Mouse (Mus musculus) ES-E14 (cell line): ENCODE measurements around the gene Mansc4. TPM values are rescaled to one million over a fixed set of nuclear protein-coding genes. Genes with fewer than 3 reads are reported as not detected.

Source experiments
- DNase-seq: peaks from one replicate; pipeline ENCODE4 v3.0.0-alpha.2; 2013; ENCODE audit warnings: low read depth, low spot score
- H3K27ac ChIP-seq: 2 replicates; pipeline ENCODE4 v1.5.1; 2012; ENCODE audit warnings: low read depth, mild to moderate bottlenecking, low read length, moderate library complexity, mixed read lengths; ENCODE audit not compliant: poor library complexity, insufficient read depth, severe bottlenecking
- H3K36me3 ChIP-seq: 2 replicates; pipeline ENCODE4 v1.6.1; 2012; ENCODE audit warnings: mild to moderate bottlenecking, low read length, moderate library complexity, mixed read lengths; ENCODE audit not compliant: control insufficient read depth, poor library complexity, insufficient read depth, severe bottlenecking
- H3K4me1 ChIP-seq, 2 experiments: fragments of 150-350 bp in 1 of 2; sonication (generic) in 1 of 2; 2 replicates each; pipeline ENCODE4 v1.6.1; 2012; ENCODE audit warnings: low read length in 2 of 2, mild to moderate bottlenecking in 1 of 2, mixed read lengths in 1 of 2; ENCODE audit not compliant: control insufficient read depth in 2 of 2, insufficient read depth in 2 of 2, poor library complexity in 1 of 2
- H3K4me3 ChIP-seq, 2 experiments: fragments of 150-350 bp in 1 of 2; sonication (generic) in 1 of 2; 2 replicates each; pipeline ENCODE4 v1.5.1; 2012; ENCODE audit warnings: low read length in 2 of 2, low read depth in 1 of 2, mild to moderate bottlenecking in 1 of 2, mixed read lengths in 1 of 2; ENCODE audit not compliant: insufficient read depth in 1 of 2, poor library complexity in 1 of 2, severe bottlenecking in 1 of 2
- H3K9ac ChIP-seq: 2 replicates; pipeline ENCODE4 v1.6.1; 2012; ENCODE audit warnings: low read depth, mild to moderate bottlenecking, low read length, mixed read lengths; ENCODE audit not compliant: poor library complexity, insufficient read depth, severe bottlenecking
- H3K9me3 ChIP-seq: fragments of 150-350 bp; sonication (generic); 2 replicates; pipeline ENCODE4 v1.6.1; 2012; ENCODE audit warnings: low read depth, mild to moderate bottlenecking, low read length; ENCODE audit not compliant: control insufficient read depth, insufficient read depth
- CHD2 ChIP-seq: IDR thresholded peaks from 2 replicates; pipeline ENCODE4 v1.6.1; 2014; ENCODE audit warnings: mild to moderate bottlenecking, low read depth, low read length, inconsistent platforms
- HCFC1 ChIP-seq: IDR thresholded peaks from 2 replicates; pipeline ENCODE4 v1.6.1; 2012; ENCODE audit warnings: low read length, inconsistent platforms, borderline replicate concordance; ENCODE audit not compliant: insufficient read depth
- MAFK ChIP-seq: IDR thresholded peaks from 2 replicates; pipeline ENCODE4 v1.6.1; 2014; ENCODE audit warnings: mild to moderate bottlenecking, low read depth, low read length, inconsistent platforms; ENCODE audit not compliant: insufficient read depth
- ZC3H11A ChIP-seq: IDR thresholded peaks from 2 replicates; pipeline ENCODE4 v1.6.1; 2012; ENCODE audit warnings: low read depth, mild to moderate bottlenecking, inconsistent platforms, low read length, borderline replicate concordance
- ZNF384 ChIP-seq: IDR thresholded peaks from 2 replicates; pipeline ENCODE4 v1.6.1; 2012; ENCODE audit warnings: low read depth, low read length, inconsistent platforms
- in situ Hi-C, 2 experiments: fragments of 600-800 bp; cut with MboI; formaldehyde crosslinking; loops; one replicate each; pipeline ENCODE4 v1.15.1; 2025; ENCODE audit warnings: low sequenced_read_pairs in 2 of 2, inconsistent platforms in 1 of 2; ENCODE audit not compliant: unreplicated experiment in 2 of 2
- total RNA-seq: library from RNA; depleted of rRNA; stranded (reverse); fragments of 300-350 nt; gene quantifications from 2 replicates; pipeline ENCODE4 v1.2.3, GENCODE M21; 2012

Gene Mansc4
- total RNA-seq, 1 experiment, result 0.80 TPM

DNA sequence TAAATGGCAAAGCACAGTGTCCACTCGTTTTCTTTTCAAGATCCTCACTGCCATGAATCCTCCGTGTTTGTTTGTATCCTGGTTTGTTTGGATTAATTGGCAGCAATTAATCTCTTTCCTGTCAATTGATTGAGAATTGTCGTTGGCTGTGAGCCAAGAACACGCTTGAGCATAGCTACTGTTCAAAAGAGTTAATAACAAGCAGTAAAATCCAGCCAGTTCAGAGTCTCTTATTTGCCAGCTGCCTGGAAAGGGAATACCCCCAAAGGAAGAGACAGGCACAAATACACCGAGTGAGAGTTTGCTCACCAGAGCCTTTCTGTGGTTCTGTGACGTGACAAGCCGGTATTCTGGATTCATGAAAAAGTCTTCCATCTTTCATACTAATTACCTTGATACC, 24.8 kb downstream of the Mansc4 start:
- Histone ChIP-seq H3K27ac (no peak overlapping the region), H3K36me3 (peaks cover 31% of the 10 kb centered on the region), H3K9me3 (no peaks in the 10 kb centered on the region), H3K9ac (no peak overlapping the region), H3K4me3 (no peak overlapping the region), H3K4me1 (peaks cover 0 to 4% of the 10 kb centered on the region in 2 experiments; a peak in 1 of 4 replicates)
- TF ChIP-seq MAFK (no peak), CHD2 (no peak), ZC3H11A (no peak), ZNF384 (no peak)
- in situ Hi-C loops, result no loop called here
- DNase-seq, result no peak

GRCm38 (mm10) chr6:147061630-147062029, 25.2 kb downstream of the Mansc4 start:
- Histone ChIP-seq H3K4me1 (0 out of 4 replicates have a peak, but pooled peaks cover 0 to 2% of the 10 kb centered on the region in 2 experiments), H3K4me3 (no peak overlapping the region), H3K27ac (no peak overlapping the region), H3K9ac (no peak overlapping the region), H3K9me3 (no peaks in the 10 kb centered on the region), H3K36me3 (peaks cover 28% of the 10 kb centered on the region)
- in situ Hi-C loops, result no loop called here
- TF ChIP-seq ZNF384 (no peak), CHD2 (no peak), ZC3H11A (no peak)
- DNase-seq, result no peak

DNA sequence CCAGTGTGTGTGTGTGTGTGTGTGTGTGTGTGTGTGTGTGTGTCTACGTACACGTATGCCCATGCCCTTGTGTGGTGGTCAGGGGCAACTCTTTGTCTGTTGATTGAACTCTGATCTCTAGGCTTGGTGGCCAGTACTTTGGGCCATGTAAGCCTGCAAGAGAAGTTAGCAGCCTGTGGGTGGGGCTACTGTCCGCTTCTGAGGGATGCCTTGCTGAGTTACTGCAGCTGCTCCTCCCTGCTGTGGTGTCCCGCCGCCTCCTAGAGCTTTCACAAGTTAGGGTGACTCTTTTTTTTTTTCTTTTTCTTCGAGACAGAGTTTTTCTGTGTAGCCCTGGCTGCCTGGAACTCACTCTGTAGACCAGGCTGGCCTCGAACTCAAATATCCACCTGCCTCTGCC, 27.5 kb downstream of the Mansc4 start:
- in situ Hi-C loops, result no loop called here
- Histone ChIP-seq H3K4me1 (no peaks in the 10 kb centered on the region), H3K9ac (no peak overlapping the region), H3K27ac (no peak overlapping the region), H3K9me3 (no peaks in the 10 kb centered on the region), H3K4me3 (no peak overlapping the region), H3K36me3 (peaks cover 24% of the 10 kb centered on the region)
- no peak for TF ChIP-seq MAFK
- TF ChIP-seq ZC3H11A, result no peak
- TF ChIP-seq ZNF384, result no peak
- no peak for TF ChIP-seq HCFC1
- no peak for TF ChIP-seq CHD2
- no peak for DNase-seq

DNA sequence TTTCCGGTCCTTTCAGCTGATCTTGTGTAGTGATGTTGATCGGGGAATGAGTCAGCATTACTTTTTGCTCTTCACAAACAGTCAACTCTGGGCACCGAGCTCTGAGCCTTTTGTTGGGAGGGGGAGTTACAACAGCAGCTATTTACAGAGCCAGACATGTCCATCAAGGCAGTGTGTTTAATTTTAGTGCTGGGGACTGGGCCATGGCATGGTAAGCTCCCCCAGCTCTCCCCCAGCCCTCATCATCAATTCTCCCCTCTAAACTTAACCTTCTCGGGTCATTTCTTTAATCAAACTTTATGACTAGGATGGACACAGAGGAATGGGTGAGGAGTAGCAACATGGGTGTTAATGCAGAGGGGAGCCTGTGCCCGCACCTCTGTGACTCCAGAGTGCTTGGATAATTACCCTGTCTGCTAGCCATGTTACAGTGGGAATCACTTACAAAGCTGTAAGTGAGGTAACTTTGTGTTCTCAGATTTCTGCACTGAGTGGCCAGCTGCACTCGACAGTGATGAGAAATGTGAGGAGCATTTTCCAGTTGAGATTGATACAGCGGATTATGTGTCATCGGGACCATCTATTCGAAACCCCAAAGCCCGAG, 31.4 kb downstream of the Mansc4 start:
- in situ Hi-C loops, result no loop called here
- TF ChIP-seq ZC3H11A (no peak), ZNF384 (no peak)
- no peak overlapping the region for H3K4me3 ChIP-seq
- H3K36me3 ChIP-seq, result peaks cover 18% of the 10 kb centered on the region
- no peaks in the 10 kb centered on the region for H3K4me1 ChIP-seq
- no peak overlapping the region for H3K9ac ChIP-seq
- no peaks in the 10 kb centered on the region for H3K9me3 ChIP-seq
- no peak for DNase-seq
- H3K27ac ChIP-seq, result no peak overlapping the region

DNA sequence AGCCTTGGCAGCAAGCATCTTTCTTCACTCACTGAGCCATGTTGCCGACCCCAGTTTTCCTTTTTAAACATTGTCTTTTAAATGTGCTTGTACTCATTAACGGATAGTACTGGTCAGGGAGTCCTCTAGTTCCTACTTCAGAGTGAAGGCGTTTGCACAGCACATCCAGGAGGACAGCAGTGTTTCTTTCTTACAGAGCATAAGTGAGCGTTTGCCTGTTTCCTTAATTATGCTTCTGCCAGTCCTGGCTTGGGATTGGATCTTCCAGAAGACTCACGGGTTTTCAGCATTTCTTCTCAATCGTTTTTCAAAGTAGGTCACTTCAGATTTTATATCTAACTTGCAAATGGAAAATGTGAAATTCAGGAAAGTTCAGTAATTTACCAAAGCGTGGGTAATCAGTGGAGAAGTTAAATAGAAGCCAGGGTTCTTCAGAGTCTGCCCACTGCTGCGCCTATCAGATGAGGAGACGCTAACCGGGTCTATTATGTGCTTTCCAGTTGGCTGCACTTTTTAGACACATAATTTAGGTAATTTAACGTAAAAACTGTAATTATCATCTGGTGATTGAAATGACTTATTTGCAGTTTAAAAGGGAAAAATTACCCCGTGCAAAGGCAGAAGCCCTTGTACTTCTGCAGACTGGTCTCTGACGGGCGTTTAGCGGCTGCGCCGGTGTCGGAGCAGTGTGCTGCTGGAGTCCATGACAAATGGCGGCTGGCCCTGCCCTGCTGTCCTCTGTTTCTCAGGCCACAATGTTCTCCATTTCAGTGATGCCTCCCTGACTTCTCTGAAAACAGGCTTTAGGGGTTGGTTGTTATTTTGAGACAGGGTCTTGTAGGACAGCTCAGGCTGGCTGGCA, 32.8 kb downstream of the Mansc4 start:
- no peaks in the 10 kb centered on the region for H3K4me1 ChIP-seq
- H3K27ac ChIP-seq, result no peak overlapping the region
- no peak overlapping the region for H3K4me3 ChIP-seq
- DNase-seq, result no peak
- H3K36me3 ChIP-seq, result peaks cover 21% of the 10 kb centered on the region
- H3K9me3 ChIP-seq, result no peaks in the 10 kb centered on the region
- no peak for TF ChIP-seq ZNF384
- no peak for TF ChIP-seq HCFC1
- in situ Hi-C loops, result no loop called here
- no peak overlapping the region for H3K9ac ChIP-seq
